Mouse (Mus musculus): ENCODE measurements around the gene Clca3b. TPM values are rescaled to one million over a fixed set of nuclear protein-coding genes. Genes with fewer than 3 reads are reported as not detected.
A peak's percentile ranks its signal among the peaks of the same experiment; 100 is the strongest.
"Not testable (repeated sequence)": the region's sequence is repeated elsewhere in the genome, so short reads cannot be mapped to it uniquely, and the experiment has no call there.

Clca3b gene
- not detected in 2 replicates for total RNA-seq (2021)
- long read RNA-seq: 0 reads

DNA sequence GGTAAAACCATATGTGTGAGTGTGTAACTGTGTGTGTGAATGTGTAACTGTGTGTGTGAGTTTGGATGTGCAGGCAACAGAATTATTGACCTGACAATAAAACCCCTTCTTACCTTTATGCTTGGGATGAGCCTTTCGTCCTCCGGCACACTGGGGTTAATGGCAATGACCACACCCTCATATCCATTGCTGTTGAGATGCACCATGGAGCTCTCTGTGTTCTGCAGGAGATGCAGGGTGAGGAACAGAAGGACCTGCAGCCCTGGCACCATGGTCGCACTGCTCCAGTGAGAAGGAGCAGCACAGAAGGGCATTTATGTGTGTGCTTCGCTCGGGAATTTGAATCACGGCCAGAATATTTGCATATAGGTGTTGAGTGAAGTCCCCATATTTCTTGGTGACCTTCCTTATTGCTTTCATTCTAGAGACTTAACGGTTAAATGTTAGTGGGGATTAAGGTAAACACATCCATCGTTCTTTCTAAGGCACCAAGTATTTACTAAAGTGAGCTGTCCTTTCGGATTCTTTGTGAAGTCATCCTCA, at the start of gene Clca3b:
Clca3b (minus strand) TSS at position 344 of the 543 bp plus-strand sequence.
- DNase-seq: not testable (repeated sequence)

DNA sequence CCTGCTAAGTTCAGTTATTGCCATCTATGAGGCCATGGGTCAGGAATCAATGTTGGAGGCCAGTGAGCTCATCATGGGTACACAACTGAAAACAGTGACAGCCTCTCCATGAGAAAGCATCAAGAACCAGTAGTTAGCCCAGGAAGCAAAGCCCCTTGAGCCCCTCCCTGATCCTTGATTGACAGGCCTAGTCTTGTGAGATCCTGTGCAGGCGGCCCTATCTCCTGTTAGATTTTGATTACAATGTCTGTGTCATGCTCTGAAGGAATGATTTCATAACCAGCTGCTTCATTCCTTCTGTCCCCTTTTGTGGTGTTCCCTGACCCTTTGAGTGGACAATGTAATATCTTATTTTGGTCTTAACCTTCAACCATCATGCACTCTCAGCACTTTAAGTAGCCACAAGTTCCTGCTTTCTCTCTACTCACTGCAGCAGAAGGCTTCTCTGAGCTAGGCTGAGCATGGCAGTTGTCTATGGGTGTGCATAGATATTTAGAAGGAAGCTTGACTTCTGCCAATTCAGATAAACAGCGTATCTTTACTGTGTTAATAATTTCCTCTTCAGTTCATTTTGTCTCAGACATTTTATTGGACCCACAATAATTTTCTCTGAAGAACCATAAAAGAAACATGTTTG, 48.0 kb upstream of the Clca3b start:
- DNase-seq: no peak

DNA sequence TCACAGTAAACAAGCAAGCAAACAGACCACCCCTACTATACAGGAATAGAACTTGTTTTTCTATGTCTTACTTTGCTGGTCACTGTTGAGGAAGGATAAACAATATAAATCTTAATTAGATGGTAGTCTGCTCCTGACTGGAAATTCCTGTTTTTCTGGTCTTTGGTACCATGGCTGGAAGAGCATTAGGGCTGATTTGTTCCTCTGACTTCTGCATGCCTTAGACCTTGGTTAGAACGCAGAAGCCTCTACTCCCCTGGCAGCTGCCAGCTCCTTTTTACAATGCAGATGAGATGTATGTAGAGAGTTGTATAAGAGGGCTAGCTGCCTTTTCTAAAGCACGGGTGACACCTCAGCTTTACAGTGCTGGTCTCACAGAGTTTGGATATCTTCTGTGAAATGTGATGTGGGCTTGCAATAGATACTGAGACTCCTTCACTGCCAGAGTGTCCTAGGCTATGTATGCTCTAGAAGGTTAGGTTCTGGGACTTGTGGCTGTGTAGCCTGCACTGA, 41.1 kb upstream of the Clca3b start:
- DNase-seq: no peak

DNA sequence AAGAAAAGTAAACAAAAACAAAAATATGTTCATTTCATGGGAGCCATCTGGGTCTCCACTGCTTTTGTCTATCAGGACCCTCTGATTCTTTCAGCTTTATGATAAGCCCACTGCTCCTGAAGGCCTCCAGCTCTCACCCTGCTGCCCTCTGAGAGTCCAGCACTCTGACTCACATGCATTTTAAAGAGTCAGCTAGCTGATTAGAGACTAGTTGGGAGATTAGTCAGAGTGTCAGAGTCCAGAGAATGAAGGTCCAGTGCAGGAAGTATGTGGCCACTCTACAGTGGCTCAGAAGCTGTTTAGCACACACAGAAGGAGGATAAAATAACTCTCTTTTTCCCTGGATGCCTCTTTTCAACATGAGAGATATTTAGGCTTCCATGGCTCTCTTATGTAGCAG, 37.8 kb upstream of the Clca3b start:
- no peak for DNase-seq

DNA sequence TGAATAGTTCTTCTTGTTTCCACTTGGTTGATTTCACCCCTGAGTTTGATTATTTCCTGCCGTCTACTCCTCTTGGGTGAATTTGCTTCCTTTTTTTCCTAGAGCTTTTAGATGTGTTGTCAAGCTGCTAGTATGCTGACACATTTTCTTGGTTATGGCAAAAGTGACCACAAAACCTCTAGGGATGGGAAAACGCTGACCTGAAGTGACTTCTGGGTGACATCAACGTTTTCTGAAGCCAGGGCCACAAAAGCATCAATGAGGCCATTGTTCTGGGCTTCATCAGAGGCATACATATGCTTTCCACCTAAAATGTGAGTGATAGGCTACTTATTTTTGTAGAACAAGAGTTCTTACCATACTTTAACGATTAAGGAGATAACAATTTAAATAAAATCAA, 22.9 kb upstream of the Clca3b start:
- DNase-seq: not testable (repeated sequence)

DNA sequence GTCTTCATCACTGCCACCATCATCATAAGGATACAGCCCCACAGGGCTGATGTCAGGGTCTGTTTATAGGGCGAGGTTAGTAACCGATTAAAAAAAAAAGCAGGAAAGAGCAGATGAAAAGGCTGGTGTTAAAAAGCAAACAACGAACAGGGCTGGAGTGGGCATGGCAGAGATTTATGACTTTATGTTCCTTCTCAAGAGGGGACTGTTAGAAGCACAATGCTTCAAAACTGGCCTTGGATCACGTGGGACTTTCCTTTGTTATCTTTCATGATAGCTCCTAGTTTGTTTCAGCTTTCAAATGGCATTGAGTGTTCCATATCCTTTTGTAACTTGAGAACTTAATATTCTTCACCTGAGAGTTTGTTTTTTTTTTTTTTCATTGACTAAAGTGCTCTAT, 427 bp upstream of the Clca3b start:
- no peak for DNase-seq

DNA sequence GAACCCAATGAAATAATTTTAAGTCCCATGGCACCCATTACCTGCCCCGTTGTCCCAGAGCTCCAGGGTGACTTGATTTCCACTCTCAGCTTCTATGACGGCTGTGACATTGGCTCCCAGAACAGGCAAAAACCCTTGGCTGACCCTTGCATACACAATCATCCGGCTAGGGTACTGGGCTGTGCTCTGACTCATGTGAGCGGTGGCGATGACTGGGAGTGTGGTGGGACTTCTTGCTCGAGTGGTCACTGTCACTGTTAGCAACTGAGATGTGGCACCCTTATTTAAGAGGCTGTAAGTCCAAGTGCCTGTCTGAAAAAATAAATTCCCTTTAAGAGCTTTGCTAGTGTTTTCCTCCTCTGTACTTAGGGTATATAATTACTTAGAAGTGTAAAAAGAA, 21.9 kb downstream of the Clca3b start:
- DNase-seq: no peak

DNA sequence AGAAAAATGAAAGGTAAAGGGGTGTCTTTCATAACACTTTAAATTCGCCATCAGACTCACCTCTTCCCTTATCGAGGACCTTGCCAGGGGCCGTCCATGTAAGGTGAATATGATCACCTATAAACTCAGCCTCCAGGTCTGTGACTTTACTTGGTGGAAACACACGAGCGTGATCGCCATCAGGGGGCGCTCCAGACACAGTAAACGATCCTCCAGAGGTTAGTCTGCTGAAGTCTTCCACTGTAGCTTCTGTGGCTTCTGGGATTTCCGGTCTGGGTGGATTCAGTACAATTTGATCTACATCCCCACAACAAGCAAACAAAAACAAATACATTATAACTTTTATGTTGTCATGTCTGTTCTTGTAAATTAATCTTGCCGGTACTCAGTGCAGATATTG, 24.0 kb downstream of the Clca3b start:
- DNase-seq: peak; percentile 81

DNA sequence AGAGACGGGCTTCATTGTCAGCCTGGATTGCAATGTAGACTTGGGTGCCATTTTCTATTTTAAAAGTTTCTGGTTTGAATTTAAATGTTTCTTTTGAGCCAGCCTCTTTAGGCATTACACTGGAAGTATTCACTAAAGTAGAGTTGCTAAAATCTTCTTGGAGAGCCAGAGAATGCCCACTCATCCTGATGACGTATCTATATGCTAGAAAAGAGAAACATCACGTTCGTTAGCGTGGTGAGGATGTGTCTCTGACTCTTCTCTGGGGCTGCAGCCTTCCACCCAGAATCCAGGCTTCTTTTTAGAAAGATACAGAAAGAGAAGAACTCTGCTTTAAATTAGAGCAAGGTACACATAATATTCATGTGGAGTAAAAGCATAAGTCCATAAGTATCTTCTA, 25.8 kb downstream of the Clca3b start:
- DNase-seq: no peak

DNA sequence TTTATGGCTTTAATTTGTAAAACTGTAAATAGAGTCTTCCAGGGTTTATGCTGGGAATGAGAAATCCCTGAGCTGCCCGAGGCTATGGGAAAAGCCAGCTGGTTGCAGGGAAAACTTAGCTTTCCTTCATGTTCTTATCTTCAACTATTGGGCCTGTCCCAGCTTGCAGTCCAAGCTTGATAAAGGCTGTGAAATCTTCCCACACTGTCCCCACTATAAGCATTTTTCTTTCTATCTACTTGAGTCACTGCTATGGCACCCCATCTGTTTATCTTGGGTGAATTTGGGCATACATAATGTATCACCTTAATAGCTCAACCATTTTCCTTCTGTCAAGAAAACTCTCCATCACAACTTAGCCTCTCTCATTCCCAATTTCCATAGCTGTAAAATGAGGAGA, 28.5 kb downstream of the Clca3b start:
- DNase-seq: no peak

DNA sequence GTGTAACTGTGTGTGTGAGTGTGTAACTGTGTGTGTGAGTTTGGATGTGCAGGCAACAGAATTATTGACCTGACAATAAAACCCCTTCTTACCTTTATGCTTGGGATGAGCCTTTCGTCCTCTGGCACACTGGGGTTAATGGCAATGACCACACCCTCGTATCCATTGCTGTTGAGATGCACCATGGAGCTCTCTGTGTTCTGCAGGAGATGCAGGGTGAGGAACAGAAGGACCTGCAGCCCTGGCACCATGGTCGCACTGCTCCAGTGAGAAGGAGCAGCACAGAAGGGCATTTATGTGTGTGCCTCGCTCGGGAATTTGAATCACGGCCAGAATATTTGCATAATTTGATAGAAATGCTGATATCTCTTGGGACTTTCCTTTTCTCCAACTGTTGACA, 29.9 kb downstream of the Clca3b start, which contains the start of gene Clca3a2:
Clca3a2 (minus strand) TSS at position 276 of the 400 bp plus-strand sequence.
- DNase-seq: not testable (repeated sequence)

DNA sequence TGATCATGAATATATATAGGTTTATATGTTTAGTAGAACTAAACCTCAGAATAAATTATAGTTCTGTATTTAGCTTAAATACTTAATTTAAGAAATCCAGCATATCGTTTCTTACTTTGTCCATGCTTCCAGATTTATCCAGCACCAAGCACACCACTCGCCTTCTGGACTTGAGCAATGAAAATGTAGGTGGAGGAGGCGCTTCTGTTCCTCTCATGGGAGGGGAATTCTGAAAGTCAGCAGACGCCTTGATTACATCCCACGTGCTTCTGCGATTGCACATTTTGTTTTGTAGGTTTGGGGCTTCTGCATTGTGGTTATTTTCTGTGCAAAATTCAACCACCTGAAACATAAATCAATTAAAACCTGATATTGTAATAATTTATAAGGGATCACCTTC, 35.8 kb downstream of the Clca3b start:
- DNase-seq: not testable (repeated sequence)

DNA sequence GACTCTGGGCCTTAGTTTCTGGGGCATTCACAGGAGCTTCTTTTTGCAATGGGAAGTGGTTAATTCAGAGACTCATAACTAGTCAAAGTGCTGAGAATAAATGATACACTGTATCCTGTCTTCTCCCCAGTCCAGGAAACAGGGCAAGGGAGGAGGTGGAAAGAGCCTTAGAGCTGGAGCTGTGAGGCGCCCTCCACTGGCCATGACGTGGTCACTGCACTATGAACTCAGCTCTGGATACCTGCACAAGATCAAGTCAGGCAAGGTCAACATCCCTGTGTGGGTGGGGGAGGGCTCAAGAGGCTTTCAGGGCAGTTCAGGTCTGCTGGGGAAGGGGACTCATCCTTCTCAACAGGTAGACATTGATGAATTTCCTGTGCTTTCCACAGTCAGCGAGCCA, 37.3 kb downstream of the Clca3b start:
- DNase-seq: no peak

DNA sequence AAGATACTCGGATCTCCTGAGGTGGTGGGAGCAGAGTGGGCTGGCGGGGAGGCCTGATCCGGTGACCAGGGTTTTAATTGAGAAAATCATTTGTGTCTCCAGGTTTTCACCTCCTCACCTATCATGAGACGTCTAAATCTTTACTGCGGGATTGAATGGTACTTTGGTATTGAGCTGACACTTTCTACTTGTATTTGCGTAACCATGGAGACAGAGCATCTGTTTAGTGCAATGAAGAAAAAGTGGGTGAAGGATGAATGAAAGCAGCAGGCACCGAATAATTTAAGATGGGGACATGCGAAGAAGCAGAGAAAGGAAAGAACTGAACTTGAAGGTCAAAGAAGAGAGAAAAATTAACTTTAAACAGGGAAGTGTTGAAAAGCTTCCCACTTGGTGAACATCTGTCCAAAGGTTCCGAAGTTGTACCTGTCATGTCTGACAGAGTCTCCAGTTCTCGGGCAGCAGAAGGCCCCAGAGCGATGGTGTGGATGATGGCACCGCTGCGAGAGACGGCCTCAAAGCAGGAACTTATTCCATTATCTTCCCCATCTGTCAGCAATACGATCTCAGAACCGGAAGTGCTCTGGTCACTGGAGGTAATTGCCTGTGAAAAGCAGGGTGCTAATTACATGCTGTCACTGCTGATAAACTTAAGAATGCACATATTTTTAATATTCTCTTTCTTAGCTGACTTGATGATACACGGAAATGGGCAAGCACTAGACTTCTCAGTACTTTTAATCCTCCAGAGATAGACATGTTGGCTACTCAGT, 40.8 kb downstream of the Clca3b start:
- not testable (repeated sequence) for DNase-seq

DNA sequence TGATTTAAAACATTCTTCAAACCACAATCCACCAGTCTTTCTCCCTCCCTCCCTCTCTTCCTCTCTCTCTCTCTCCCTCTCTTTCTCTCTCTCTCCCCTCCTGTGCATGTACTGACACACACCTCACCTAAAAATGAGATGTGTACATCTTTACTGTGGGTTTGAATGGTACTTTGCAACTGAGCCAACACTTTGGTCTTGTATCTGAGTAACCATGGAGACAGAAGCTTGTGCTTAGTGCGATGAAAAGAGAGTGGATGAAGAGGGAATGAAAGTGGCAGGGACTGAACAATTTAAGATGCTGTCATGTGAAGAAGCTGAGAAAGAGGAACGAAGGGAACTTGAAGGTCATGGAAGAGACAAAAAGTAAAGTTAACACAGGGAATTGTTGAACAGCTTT, 42.5 kb downstream of the Clca3b start:
- DNase-seq: not testable (repeated sequence)

DNA sequence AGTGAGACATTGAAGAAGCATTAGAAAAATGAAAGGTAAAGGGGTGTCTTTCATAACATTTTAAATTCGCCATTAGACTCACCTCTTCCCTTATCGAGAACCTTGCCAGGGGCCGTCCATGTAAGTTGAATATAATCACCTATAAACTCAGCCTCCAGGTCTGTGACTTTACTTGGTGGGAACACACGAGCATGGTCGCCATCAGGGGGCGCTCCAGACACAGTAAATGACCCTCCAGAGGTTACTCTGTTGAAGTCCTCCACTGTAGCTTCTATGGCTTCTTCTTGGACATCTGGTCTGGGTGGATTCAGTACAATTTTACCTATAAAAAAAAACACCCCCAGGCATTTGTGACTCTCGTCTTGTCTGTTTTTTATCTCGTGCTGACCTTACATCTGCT, 47.3 kb downstream of the Clca3b start:
- DNase-seq: peak; percentile 39

DNA sequence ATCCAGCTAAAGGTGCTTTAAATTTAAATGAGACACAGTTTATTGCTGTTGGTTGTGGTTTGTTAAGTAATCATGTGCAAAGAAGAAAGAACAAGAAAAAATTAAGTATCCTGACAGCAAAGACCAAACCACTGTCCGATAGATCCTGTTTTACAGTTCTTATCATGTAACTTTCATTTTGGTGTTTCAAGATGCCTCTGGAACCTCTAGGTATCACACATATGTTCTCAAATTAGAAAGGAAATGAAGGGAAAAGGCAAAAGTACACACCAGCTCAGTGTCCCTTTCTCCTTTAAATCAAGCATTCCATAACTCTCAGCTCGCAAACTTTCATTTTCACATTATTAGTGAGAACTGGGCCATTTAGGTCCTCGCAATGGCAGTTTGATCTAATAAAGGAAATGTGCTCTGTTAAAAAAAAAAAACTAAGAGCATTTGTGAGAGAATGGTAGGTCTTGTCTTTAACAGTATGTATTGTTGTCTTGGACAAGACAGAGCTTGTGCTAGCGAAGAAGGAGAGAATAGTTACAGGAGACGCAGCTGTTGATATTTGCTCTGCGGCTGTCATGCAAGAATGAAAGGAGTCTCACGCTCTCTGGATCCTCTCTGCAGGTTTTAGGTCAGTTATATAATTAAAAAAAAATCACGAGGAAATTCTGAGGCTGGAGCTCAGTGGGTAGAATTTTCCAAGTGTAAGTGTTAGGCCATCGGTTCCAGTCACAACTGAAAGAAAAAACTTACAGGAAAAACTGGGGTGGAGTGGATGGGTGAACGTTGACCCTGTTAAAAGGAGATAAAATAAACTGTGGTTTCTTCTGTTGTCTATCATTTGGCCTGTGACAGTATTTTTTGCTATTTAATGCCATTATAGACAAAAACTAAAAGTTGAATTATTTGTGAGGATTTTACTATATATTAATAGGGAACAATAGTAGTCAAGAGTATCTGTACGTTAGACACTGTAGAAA, 63.7 kb downstream of the Clca3b start:
- DNase-seq: no peak

Other genes with a start within 250 kb of the Clca3b start
- 180 and 199 TPM in 2 replicates for gene Sh3glb1, start 129.0 kb downstream of the Clca3b start, total RNA-seq (2021)
- gene Clca3a1, start 88.4 kb downstream of the Clca3b start, total RNA-seq (2021): 9.2 TPM in 2 replicates
- not detected in 2 replicates for gene Clca3a2, start 29.9 kb downstream of the Clca3b start, total RNA-seq (2021)
- gene Clca4b, start 83.2 kb upstream of the Clca3b start, total RNA-seq (2021): not detected in 2 replicates
- not detected in 2 replicates for gene Clca4a, start 125.7 kb upstream of the Clca3b start, total RNA-seq (2021)
- not detected in 2 replicates for gene Clca1, start 183.4 kb upstream of the Clca3b start, total RNA-seq (2021)

Data from adrenal gland, postnatal 25 days (tissue).